Mouse (Mus musculus) ES-Bruce4 (cell line): ENCODE measurements around the gene March6. TPM values are rescaled to one million over a fixed set of nuclear protein-coding genes. Genes with fewer than 3 reads are reported as not detected.

Experiments
- H3K27ac ChIP-seq: 2 replicates; pipeline ENCODE4 v1.5.1; 2012; ENCODE audit warnings: low read length, inconsistent platforms; ENCODE audit not compliant: insufficient read depth
- H3K27me3 ChIP-seq: 2 replicates; pipeline ENCODE4 v1.6.1; 2012; ENCODE audit warnings: mild to moderate bottlenecking, low read length, inconsistent platforms; ENCODE audit not compliant: control insufficient read depth, poor library complexity, insufficient read depth, severe bottlenecking
- H3K36me3 ChIP-seq: 2 replicates; pipeline ENCODE4 v1.6.1; 2012; ENCODE audit warnings: inconsistent platforms, mild to moderate bottlenecking, low read length, moderate library complexity; ENCODE audit not compliant: control insufficient read depth, poor library complexity, insufficient read depth, severe bottlenecking
- H3K4me1 ChIP-seq: one replicate; pipeline ENCODE4 v1.8.1; 2011; ENCODE audit warnings: low read length; ENCODE audit not compliant: control insufficient read depth, insufficient read depth
- H3K4me3 ChIP-seq: 2 replicates; pipeline ENCODE4 v1.5.1; 2011; ENCODE audit warnings: low read depth, mild to moderate bottlenecking, low read length
- H3K9ac ChIP-seq: 2 replicates; pipeline ENCODE4 v1.6.1; 2012; ENCODE audit warnings: low read depth, mild to moderate bottlenecking, inconsistent platforms; ENCODE audit not compliant: poor library complexity, severe bottlenecking
- H3K9me3 ChIP-seq: replicated peaks from 2 replicates; pipeline ENCODE4 v1.6.1; 2012; ENCODE audit warnings: mild to moderate bottlenecking, low read length, inconsistent platforms; ENCODE audit not compliant: control insufficient read depth, poor library complexity, insufficient read depth, severe bottlenecking
- CTCF ChIP-seq: IDR thresholded peaks from one replicate; pipeline ENCODE4 v1.8.1; 2011; ENCODE audit warnings: low read depth, low read length
- EP300 ChIP-seq: IDR thresholded peaks from 2 replicates; pipeline ENCODE4 v1.6.1; 2011; ENCODE audit warnings: low read depth, low read length; ENCODE audit not compliant: insufficient read depth
- POLR2A ChIP-seq: IDR thresholded peaks from one replicate; pipeline ENCODE4 v1.8.1; 2011; ENCODE audit warnings: low read length; ENCODE audit not compliant: insufficient read depth
- polyA plus RNA-seq: library from polyadenylated mRNA; stranded (reverse); fragments of >200 nt; gene quantifications from 2 replicates; pipeline ENCODE4 v1.2.4, GENCODE M21; 2011; ENCODE audit warnings: low read depth; ENCODE audit not compliant: missing spikeins, insufficient read depth, insufficient read length

March6 gene
- polyA plus RNA-seq, 1 experiment: 54.0 TPM

DNA sequence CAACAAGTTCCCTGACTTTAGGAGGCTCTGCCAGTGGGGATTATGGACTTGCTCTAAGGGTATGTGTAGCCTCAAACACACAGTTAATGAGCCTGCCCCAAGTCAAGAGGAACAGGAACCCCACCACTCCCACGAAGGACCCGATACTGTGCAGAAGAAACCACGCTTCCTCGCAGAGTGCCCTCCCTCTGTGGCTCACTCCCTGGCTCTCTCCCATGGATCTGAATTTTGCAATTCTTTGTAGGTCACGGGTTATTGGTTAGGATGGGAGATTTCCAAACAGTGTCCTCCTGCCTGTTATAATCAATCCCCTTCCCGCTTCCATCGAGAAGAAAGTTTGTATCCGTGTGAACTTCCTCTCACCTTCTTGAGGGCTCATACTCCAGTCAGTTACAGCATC, 40.1 kb upstream of the March6 start:
- no peaks in the 10 kb centered on the region for H3K9me3 ChIP-seq
- H3K4me3 ChIP-seq: no peak overlapping the region
- H3K36me3 ChIP-seq: no peaks in the 10 kb centered on the region
- H3K9ac ChIP-seq: no peak overlapping the region
- H3K27ac ChIP-seq: no peak overlapping the region
- no peak for TF ChIP-seq CTCF
- no peak for TF ChIP-seq EP300
- no peak for TF ChIP-seq POLR2A
- H3K27me3 ChIP-seq: no peaks in the 10 kb centered on the region
- no peaks in the 10 kb centered on the region for H3K4me1 ChIP-seq

DNA sequence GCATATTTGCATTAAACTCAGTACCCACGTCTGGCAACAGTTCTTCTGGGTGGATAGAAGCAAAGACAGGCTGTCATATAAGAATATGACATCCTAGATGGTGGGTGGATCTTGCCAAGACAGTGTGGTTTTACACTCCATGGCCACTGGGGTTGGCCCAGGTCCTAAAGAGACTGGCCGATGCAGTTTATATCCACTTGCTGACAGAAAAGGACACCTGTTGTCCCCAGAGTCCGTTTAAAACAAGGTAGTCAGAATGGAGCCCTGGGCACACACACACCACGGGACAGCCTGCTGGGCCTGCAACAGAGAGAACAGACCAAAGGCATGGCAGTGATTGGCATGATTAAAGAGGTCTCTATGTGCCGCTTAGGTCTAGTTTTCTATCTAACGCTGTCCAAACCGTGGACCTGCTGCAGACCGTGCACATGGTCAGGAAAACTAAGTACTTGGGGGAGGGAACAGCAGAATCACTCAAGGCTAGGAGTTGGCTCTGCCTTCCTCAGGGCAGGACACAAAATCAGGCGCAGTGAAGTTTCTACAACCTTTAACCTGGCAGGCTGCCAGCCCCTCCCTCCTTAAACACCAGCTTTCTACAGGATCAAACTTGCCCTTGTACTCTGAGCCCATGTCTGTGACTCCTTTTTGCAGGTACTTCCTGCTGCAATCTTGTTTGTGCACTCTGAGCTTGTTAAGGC, 38.6 kb upstream of the March6 start:
- Histone ChIP-seq H3K27me3 (no peaks in the 10 kb centered on the region), H3K4me1 (no peaks in the 10 kb centered on the region), H3K9me3 (no peaks in the 10 kb centered on the region), H3K36me3 (no peaks in the 10 kb centered on the region), H3K27ac (no peak overlapping the region), H3K9ac (no peak overlapping the region), H3K4me3 (no peak overlapping the region)
- TF ChIP-seq POLR2A: no peak
- no peak for TF ChIP-seq EP300
- no peak for TF ChIP-seq CTCF

DNA sequence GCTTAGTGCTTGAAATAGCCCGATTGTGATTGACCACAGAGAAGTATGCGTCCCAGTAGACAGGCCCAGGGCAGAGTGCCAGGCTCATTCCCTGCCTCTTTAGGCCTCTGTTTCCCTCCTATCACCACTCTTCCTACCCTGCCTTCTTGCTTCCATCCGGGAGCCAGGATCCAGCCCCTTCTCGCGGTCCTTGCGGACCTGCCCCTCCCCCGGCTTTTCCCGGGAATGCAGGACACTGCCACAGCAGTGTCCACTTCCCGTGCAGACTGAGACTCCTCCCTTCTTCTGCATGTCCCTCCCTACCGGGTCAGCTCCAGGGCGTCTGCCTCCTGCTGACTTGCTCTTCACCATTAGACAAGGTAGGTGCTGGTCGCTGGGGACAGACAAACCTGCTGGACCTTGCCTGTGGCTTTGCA, 37.7 kb upstream of the March6 start:
- H3K9me3 ChIP-seq: no peaks in the 10 kb centered on the region
- H3K27ac ChIP-seq: no peak overlapping the region
- TF ChIP-seq POLR2A (no peak), EP300 (no peak), CTCF (no peak)
- H3K27me3 ChIP-seq: no peaks in the 10 kb centered on the region
- H3K9ac ChIP-seq: no peak overlapping the region
- H3K4me1 ChIP-seq: no peaks in the 10 kb centered on the region
- no peaks in the 10 kb centered on the region for H3K36me3 ChIP-seq
- no peak overlapping the region; the same call in 1 of the 2 replicates for H3K4me3 ChIP-seq

DNA sequence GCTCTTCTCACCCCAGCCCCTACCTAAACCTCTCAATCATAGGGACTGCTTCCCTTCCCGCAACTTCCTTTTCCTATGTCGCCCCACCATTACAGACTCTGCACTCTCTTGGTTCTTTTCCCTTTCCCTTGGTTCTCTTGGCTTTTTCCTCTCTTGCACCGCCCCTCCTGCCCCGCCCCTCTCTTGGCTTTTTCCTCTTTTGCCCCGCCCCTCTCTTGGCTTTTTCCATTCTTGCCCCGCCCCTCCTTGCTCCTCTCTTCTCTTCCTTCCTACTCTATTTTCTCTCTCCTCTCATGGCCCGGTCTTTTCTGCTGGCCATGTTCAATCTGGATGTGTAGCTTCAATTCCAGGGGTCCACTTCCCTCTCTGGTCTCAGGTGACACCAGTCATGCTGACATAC, 36.6 kb upstream of the March6 start:
- Histone ChIP-seq H3K9ac (no peak overlapping the region), H3K4me1 (no peaks in the 10 kb centered on the region), H3K27me3 (no peaks in the 10 kb centered on the region), H3K27ac (no peak overlapping the region), H3K9me3 (no peaks in the 10 kb centered on the region), H3K4me3 (no peak overlapping the region), H3K36me3 (no peaks in the 10 kb centered on the region)
- TF ChIP-seq POLR2A: no peak
- no peak for TF ChIP-seq EP300
- TF ChIP-seq CTCF: no peak

GRCm38 (mm10) chr15:31565786-31566185, 34.9 kb upstream of the March6 start:
- Histone ChIP-seq H3K9ac (no peak overlapping the region), H3K4me3 (no peak overlapping the region), H3K36me3 (no peaks in the 10 kb centered on the region), H3K27ac (no peak overlapping the region), H3K9me3 (no peaks in the 10 kb centered on the region), H3K4me1 (peaks cover 2% of the 10 kb centered on the region), H3K27me3 (no peaks in the 10 kb centered on the region)
- TF ChIP-seq POLR2A: no peak
- TF ChIP-seq CTCF: no peak
- TF ChIP-seq EP300: no peak

GRCm38 (mm10) chr15:31565184-31565583, 34.3 kb upstream of the March6 start, which contains the start of gene Cmbl:
Gene Cmbl (plus strand): TSS chr15:31565389.
- H3K36me3 ChIP-seq: no peaks in the 10 kb centered on the region
- H3K4me1 ChIP-seq: peaks cover 2% of the 10 kb centered on the region
- TF ChIP-seq EP300 (no peak), CTCF (no peak), POLR2A (no peak)
- no peak within 1 kb of the TSS for H3K4me3 ChIP-seq
- H3K9ac ChIP-seq: no peak within 1 kb of the TSS
- no peaks in the 10 kb centered on the region for H3K9me3 ChIP-seq
- no peak within 1 kb of the TSS for H3K27ac ChIP-seq
- no peaks in the 10 kb centered on the region for H3K27me3 ChIP-seq
